Mouse (Mus musculus) heart, postnatal 0 days (tissue): ENCODE measurements at regions not wholly inside any gene's neighbourhood (a gene's known extent, or its start where the extent isn't known, plus 50 kb on each side); places are given as distances from the start of the nearest gene placed in this dataset.

Experiments
- ATAC-seq: fragments of 200-750 bp; cut with Nextera tagmentation; 2 replicates; pipeline ENCODE4 v1.8.0; 2017; ENCODE audit warnings: low read depth, moderate number of reproducible peaks, moderate library complexity; ENCODE audit not compliant: insufficient read depth
- DNase-seq: peaks from one replicate; pipeline ENCODE4 v3.0.0-alpha.2; 2016; ENCODE audit warnings: low spot score
- H3K27ac ChIP-seq: fragments of 300-500 bp; sonication (generic); 2 replicates; pipeline ENCODE4 v1.5.1; 2014; ENCODE audit warnings: low read depth, mild to moderate bottlenecking
- H3K27me3 ChIP-seq: fragments of 300-500 bp; sonication (generic); 2 replicates; pipeline ENCODE4 v1.6.1; 2014; ENCODE audit warnings: low read length, mixed read lengths; ENCODE audit not compliant: control insufficient read depth, insufficient read depth
- H3K36me3 ChIP-seq: fragments of 300-500 bp; sonication (generic); replicated peaks from 2 replicates; pipeline ENCODE4 v1.6.1; 2014; ENCODE audit warnings: low read length, mixed read lengths; ENCODE audit not compliant: control insufficient read depth, insufficient read depth
- H3K4me1 ChIP-seq: fragments of 300-500 bp; sonication (generic); 2 replicates; pipeline ENCODE4 v1.6.1; 2014; ENCODE audit warnings: antibody characterized with exemption; ENCODE audit not compliant: control insufficient read depth, insufficient read depth
- H3K4me2 ChIP-seq: fragments of 300-500 bp; sonication (generic); 2 replicates; pipeline ENCODE4 v1.6.1; 2014; ENCODE audit warnings: low read depth, mild to moderate bottlenecking, low read length, moderate library complexity
- H3K4me3 ChIP-seq: fragments of 300-500 bp; sonication (generic); 2 replicates; pipeline ENCODE4 v1.5.1; 2014; ENCODE audit warnings: low read depth, low read length
- H3K9ac ChIP-seq: fragments of 300-500 bp; sonication (generic); replicated peaks from 2 replicates; pipeline ENCODE4 v1.6.1; 2014; ENCODE audit warnings: low read depth, low read length, mixed read lengths
- H3K9me3 ChIP-seq: fragments of 300-500 bp; sonication (generic); replicated peaks from 2 replicates; pipeline ENCODE4 v1.6.1; 2016; ENCODE audit warnings: low read length; ENCODE audit not compliant: control insufficient read depth
- CTCF ChIP-seq: IDR thresholded peaks from 2 replicates; pipeline ENCODE4 v1.5.1; 2016; ENCODE audit warnings: antibody characterized with exemption, control low read depth, low read depth
- EP300 ChIP-seq: IDR thresholded peaks from 2 replicates; pipeline ENCODE4 v1.6.1; 2016; ENCODE audit warnings: antibody characterized with exemption, low read depth
- WGBS: fragments of 180-500 bp; shearing (Covaris S2); extraction: QIAGEN DNeasy Blood & Tissue Kit; methylation state at CpG from one replicate; pipeline ENCODE4 v1.1.7; 2014; 5-methylcytosine and 5-hydroxymethylcytosine counted together

- Histone ChIP-seq H3K4me2 (no peak overlapping the region), H3K4me3 (no peak overlapping the region), H3K27ac (no peak overlapping the region), H3K4me1 (no peaks in the 10 kb centered on the region), H3K9ac (no peak overlapping the region), H3K9me3 (no peaks in the 10 kb centered on the region), H3K27me3 (no peaks in the 10 kb centered on the region), H3K36me3 (no peaks in the 10 kb centered on the region)
- no peak for ATAC-seq
- 81% methylated on average over 7 of the region's 7 CpGs for WGBS
- no peak for DNase-seq
- TF ChIP-seq EP300, result no peak
- no peak for TF ChIP-seq CTCF
These were observed 432.6 kb upstream of the Tshz3 start for GRCm38 (mm10) chr7:36265163-36265823.

GRCm38 (mm10) chr7:36262124-36262710 is 435.7 kb upstream of the Tshz3 start:
- ATAC-seq (no peak), DNase-seq (no peak)
- WGBS, result 49% methylated on average over 8 of the region's 8 CpGs
- Histone ChIP-seq H3K4me3 (no peak overlapping the region), H3K4me1 (no peaks in the 10 kb centered on the region), H3K9ac (no peak overlapping the region), H3K36me3 (no peaks in the 10 kb centered on the region), H3K9me3 (no peaks in the 10 kb centered on the region), H3K27me3 (no peaks in the 10 kb centered on the region), H3K4me2 (no peak overlapping the region), H3K27ac (no peak overlapping the region)
- TF ChIP-seq EP300, result no peak
- TF ChIP-seq CTCF, result no peak

- DNase-seq (no peak), ATAC-seq (no peak)
- TF ChIP-seq CTCF, result no peak
- no peak for TF ChIP-seq EP300
- Histone ChIP-seq H3K9ac (no peak overlapping the region), H3K27me3 (no peaks in the 10 kb centered on the region), H3K4me1 (no peaks in the 10 kb centered on the region), H3K27ac (no peak overlapping the region), H3K4me3 (no peak overlapping the region), H3K36me3 (no peaks in the 10 kb centered on the region), H3K9me3 (no peaks in the 10 kb centered on the region), H3K4me2 (no peak overlapping the region)
- 89% methylated on average over 15 of the region's 15 CpGs for WGBS
These were observed 440.8 kb upstream of the Tshz3 start for GRCm38 (mm10) chr7:36257102-36257501.

GRCm38 (mm10) chr7:36247356-36247755 is 444.6 kb upstream of the Zfp507 start:
- no peak overlapping the region for H3K4me3 ChIP-seq
- TF ChIP-seq CTCF (no peak), EP300 (no peak)
- H3K9me3 ChIP-seq, result no peaks in the 10 kb centered on the region
- H3K9ac ChIP-seq, result no peak overlapping the region
- H3K36me3 ChIP-seq, result no peaks in the 10 kb centered on the region
- ATAC-seq, result no peak
- no peaks in the 10 kb centered on the region for H3K4me1 ChIP-seq
- no peak overlapping the region for H3K4me2 ChIP-seq
- no peak overlapping the region for H3K27ac ChIP-seq
- DNase-seq, result no peak
- H3K27me3 ChIP-seq, result no peaks in the 10 kb centered on the region

- H3K36me3 ChIP-seq, result no peaks in the 10 kb centered on the region
- no peaks in the 10 kb centered on the region for H3K4me1 ChIP-seq
- ATAC-seq (no peak), DNase-seq (no peak)
- no peak overlapping the region for H3K4me2 ChIP-seq
- H3K9ac ChIP-seq, result no peak overlapping the region
- TF ChIP-seq CTCF (no peak), EP300 (no peak)
- no peak overlapping the region for H3K27ac ChIP-seq
- 0 out of 2 replicates have a peak, but pooled peaks cover 4% of the 10 kb centered on the region for H3K9me3 ChIP-seq
- WGBS, result 90% methylated on average over 2 of the region's 2 CpGs
- H3K27me3 ChIP-seq, result no peaks in the 10 kb centered on the region
- H3K4me3 ChIP-seq, result no peak overlapping the region
These were observed 433.9 kb upstream of the Zfp507 start for GRCm38 (mm10) chr7:36236673-36237072.

- Histone ChIP-seq H3K27ac (no peak overlapping the region), H3K4me2 (no peak overlapping the region), H3K9me3 (no peaks in the 10 kb centered on the region), H3K4me3 (no peak overlapping the region), H3K36me3 (no peaks in the 10 kb centered on the region), H3K9ac (no peak overlapping the region), H3K27me3 (no peaks in the 10 kb centered on the region), H3K4me1 (no peaks in the 10 kb centered on the region)
- TF ChIP-seq EP300, result no peak
- TF ChIP-seq CTCF, result no peak
- DNase-seq (no peak), ATAC-seq (no peak)
These were observed 426.2 kb upstream of the Zfp507 start for GRCm38 (mm10) chr7:36229031-36229430.
